Mouse (Mus musculus): ENCODE measurements around the gene Syne3. TPM values are rescaled to one million over a fixed set of nuclear protein-coding genes. Genes with fewer than 3 reads are reported as not detected.

Syne3 gene
- polyA plus RNA-seq, 1 experiment from 2014 or later = 0.61 TPM

GRCm38 (mm10) chr12:104921071-104921470 is 88.5 kb downstream of the Syne3 start:
- WGBS = 78% methylated on average over 7 of the region's 7 CpGs
- H3K9me3 ChIP-seq = no peaks in the 10 kb centered on the region
- H3K9ac ChIP-seq (replicated peaks) = no peak overlapping the region
- no peak overlapping the region for H3K4me3 ChIP-seq (replicated peaks)
- H3K36me3 ChIP-seq = no peaks in the 10 kb centered on the region
- H3K4me1 ChIP-seq (replicated peaks) = peaks cover 37% of the 10 kb centered on the region
- H3K27me3 ChIP-seq = 0 out of 2 replicates have a peak, but pooled peaks cover under 1% of the 10 kb centered on the region
- ATAC-seq (ENCODE audit: insufficient number of reproducible peaks, insufficient read depth, low FRiP score, low TSS enrichment, low read depth) = no peak
- no peak overlapping the region for H3K4me2 ChIP-seq
- no peak overlapping the region for H3K27ac ChIP-seq

GRCm38 (mm10) chr12:104919247-104919646 is 90.4 kb downstream of the Syne3 start:
- Histone ChIP-seq H3K4me2 (no peak overlapping the region), H3K9me3 (no peaks in the 10 kb centered on the region), H3K9ac (replicated peaks) (no peak overlapping the region), H3K4me3 (replicated peaks) (no peak overlapping the region), H3K27me3 (no peaks in the 10 kb centered on the region), H3K36me3 (no peaks in the 10 kb centered on the region), H3K27ac (no peak overlapping the region), H3K4me1 (replicated peaks) (peaks cover 34% of the 10 kb centered on the region)
- WGBS = 60% methylated on average over 2 of the region's 2 CpGs
- no peak for ATAC-seq (ENCODE audit: insufficient number of reproducible peaks, insufficient read depth, low FRiP score, low TSS enrichment, low read depth)

DNA sequence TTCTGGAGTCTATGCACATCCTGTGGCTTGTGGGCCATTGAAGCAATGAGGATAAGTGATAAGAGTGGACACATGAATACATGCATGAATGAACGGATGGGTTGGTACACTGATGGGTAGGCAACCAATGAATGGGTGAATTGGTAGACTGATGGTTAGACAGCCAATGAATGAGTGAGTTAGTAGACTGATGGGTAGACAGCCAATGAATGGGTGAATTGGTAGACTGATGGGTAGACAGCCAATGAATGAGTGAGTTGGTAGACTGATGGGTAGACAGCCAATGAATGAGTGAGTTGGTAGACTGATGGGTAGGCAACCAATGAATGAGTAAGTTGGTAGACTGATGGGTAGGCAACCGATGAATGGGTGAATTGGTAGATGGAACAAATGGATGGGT is 91.7 kb downstream of the Syne3 start:
- Histone ChIP-seq H3K27me3 (no peaks in the 10 kb centered on the region), H3K4me3 (replicated peaks) (no peak overlapping the region), H3K4me2 (no peak overlapping the region), H3K36me3 (no peaks in the 10 kb centered on the region), H3K27ac (no peak overlapping the region), H3K9ac (replicated peaks) (no peak overlapping the region), H3K4me1 (replicated peaks) (peaks cover 22% of the 10 kb centered on the region), H3K9me3 (no peaks in the 10 kb centered on the region)
- no peak for ATAC-seq (ENCODE audit: insufficient number of reproducible peaks, insufficient read depth, low FRiP score, low TSS enrichment, low read depth)
- 95% methylated on average over 2 of the region's 2 CpGs for WGBS

DNA sequence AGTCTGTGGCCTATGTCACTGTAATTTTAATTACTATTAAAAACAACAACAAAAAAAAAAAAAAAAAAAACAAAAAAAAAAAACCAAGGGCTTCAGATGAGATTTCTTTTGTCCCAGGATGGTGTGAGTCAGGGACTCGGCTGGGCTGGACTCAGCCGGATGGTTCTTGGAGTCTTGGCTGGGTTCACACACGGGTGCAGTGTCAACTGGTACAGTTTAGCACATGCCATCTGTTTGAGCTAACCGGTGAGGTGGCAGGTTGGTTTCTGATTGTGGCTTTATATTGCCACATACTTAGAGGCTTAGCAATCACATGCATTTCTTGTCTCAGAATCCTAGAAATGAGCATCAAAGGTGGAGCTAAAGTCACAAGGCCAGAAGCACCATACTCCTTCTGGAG is 92.3 kb downstream of the Syne3 start:
- no peak overlapping the region for H3K4me3 ChIP-seq (replicated peaks)
- H3K27me3 ChIP-seq = no peaks in the 10 kb centered on the region
- no peak overlapping the region for H3K27ac ChIP-seq
- H3K4me1 ChIP-seq (replicated peaks) = peaks cover 23% of the 10 kb centered on the region
- no peak for ATAC-seq (ENCODE audit: insufficient number of reproducible peaks, insufficient read depth, low FRiP score, low TSS enrichment, low read depth)
- no peak overlapping the region for H3K9ac ChIP-seq (replicated peaks)
- H3K9me3 ChIP-seq = no peaks in the 10 kb centered on the region
- 91% methylated on average over 4 of the region's 4 CpGs for WGBS
- H3K4me2 ChIP-seq = no peak overlapping the region
- H3K36me3 ChIP-seq = no peaks in the 10 kb centered on the region

DNA sequence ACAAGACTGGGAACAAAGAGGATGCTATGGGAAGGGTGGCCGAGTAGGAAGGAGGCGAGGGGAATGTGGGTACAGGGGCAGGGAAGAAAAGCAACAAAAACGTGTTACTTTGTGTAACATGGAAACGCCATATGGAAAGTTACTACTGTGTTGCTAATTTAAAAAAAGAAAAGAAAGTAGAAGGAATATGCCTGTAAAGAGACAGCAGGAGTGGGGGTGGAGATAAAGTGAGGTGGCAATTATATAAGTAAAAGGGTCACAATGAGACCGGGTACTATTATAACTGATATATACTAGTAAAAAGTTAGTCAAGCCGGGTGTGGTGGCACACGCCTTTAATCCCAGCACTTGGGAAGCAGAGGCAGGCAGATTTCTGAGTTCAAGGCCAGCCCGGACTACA is 92.8 kb downstream of the Syne3 start:
- Histone ChIP-seq H3K27me3 (no peaks in the 10 kb centered on the region), H3K4me3 (replicated peaks) (no peak overlapping the region), H3K9me3 (no peaks in the 10 kb centered on the region), H3K9ac (replicated peaks) (no peak overlapping the region), H3K27ac (no peak overlapping the region), H3K36me3 (no peaks in the 10 kb centered on the region), H3K4me2 (no peak overlapping the region), H3K4me1 (replicated peaks) (peaks cover 26% of the 10 kb centered on the region)
- 93% methylated on average over 8 of the region's 8 CpGs for WGBS
- ATAC-seq (ENCODE audit: insufficient number of reproducible peaks, insufficient read depth, low FRiP score, low TSS enrichment, low read depth) = no peak

- H3K27me3 ChIP-seq = no peaks in the 10 kb centered on the region
- H3K9me3 ChIP-seq = no peaks in the 10 kb centered on the region
- H3K36me3 ChIP-seq = no peaks in the 10 kb centered on the region
- H3K27ac ChIP-seq = no peak overlapping the region
- no peak overlapping the region for H3K4me2 ChIP-seq
- ATAC-seq (ENCODE audit: insufficient number of reproducible peaks, insufficient read depth, low FRiP score, low TSS enrichment, low read depth) = no peak
- H3K4me3 ChIP-seq (replicated peaks) = no peak overlapping the region
- no peak overlapping the region for H3K9ac ChIP-seq (replicated peaks)
- 82% methylated on average over 4 of the region's 4 CpGs for WGBS
- H3K4me1 ChIP-seq (replicated peaks) = peaks cover 17% of the 10 kb centered on the region; the same call in 1 of the 2 replicates
Measured at GRCm38 (mm10) chr12:104915681-104916080, 93.9 kb downstream of the Syne3 start.

DNA sequence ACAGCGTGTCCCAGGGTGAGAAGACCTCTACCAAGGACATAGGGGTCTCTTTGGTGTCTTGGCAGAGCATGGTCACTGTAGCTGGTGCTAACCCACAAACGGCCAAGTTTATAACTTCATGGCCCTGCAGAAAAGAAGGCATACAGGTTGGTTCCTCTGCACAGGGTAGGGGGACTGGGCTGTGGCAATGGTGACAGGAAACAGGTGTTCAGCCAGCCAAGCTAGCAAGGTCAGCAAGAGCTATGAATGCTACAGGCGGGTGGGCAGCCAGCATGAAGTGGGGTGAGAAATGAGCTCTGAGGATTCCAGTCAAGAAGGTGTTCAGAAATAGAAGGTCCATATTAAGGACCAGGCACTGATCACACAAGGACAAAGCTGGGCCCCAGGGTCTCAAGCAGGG is 96.6 kb downstream of the Syne3 start:
- no peak overlapping the region for H3K4me3 ChIP-seq (replicated peaks)
- no peak for ATAC-seq (ENCODE audit: insufficient number of reproducible peaks, insufficient read depth, low FRiP score, low TSS enrichment, low read depth)
- no peaks in the 10 kb centered on the region for H3K27me3 ChIP-seq
- H3K4me1 ChIP-seq (replicated peaks) = peaks cover 23% of the 10 kb centered on the region
- H3K27ac ChIP-seq = no peak overlapping the region
- WGBS = 76% methylated on average over 3 of the region's 3 CpGs
- no peak overlapping the region for H3K9ac ChIP-seq (replicated peaks)
- no peaks in the 10 kb centered on the region for H3K9me3 ChIP-seq
- no peaks in the 10 kb centered on the region for H3K36me3 ChIP-seq
- H3K4me2 ChIP-seq = no peak overlapping the region

DNA sequence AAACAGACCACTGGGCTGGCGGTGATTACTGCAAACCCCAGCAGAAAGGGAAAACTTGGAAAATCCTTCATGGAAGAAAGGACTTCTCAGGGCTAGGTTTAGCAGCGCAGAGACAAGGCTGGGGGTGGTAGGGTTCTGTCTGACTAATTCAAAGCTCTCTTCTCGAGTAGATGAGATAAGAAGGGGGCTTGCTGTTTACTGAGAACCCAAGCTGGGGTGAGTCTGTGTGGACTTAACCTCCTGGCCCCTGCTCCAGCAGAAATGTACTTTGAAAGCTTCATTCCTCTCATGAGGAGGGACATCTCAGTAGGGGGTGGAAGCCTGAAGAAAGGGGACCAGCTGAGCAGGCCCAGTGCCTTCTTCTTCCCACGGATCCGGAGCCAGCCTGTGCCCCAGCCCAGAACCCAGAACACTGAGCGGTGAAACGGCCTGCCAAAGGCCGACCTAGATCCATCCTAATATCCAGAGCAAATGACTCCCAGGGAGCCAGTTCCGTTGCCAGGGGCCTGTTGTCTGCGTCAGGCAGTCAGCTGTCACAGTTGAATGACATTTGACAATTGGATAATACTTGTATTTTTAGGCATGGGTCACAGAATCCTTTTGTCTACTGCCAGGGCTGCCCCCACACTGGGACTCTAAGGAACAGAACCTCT is 97.2 kb downstream of the Syne3 start:
- H3K9ac ChIP-seq (replicated peaks) = no peak overlapping the region
- peaks cover 28% of the 10 kb centered on the region for H3K4me1 ChIP-seq (replicated peaks)
- H3K4me2 ChIP-seq = no peak overlapping the region
- H3K27ac ChIP-seq = no peak overlapping the region
- H3K36me3 ChIP-seq = no peaks in the 10 kb centered on the region
- no peak for ATAC-seq (ENCODE audit: insufficient number of reproducible peaks, insufficient read depth, low FRiP score, low TSS enrichment, low read depth)
- 66% methylated on average over 10 of the region's 10 CpGs for WGBS
- H3K4me3 ChIP-seq (replicated peaks) = no peak overlapping the region
- peaks cover under 1% of the 10 kb centered on the region; the same call in 1 of the 2 replicates for H3K9me3 ChIP-seq
- H3K27me3 ChIP-seq = no peaks in the 10 kb centered on the region

DNA sequence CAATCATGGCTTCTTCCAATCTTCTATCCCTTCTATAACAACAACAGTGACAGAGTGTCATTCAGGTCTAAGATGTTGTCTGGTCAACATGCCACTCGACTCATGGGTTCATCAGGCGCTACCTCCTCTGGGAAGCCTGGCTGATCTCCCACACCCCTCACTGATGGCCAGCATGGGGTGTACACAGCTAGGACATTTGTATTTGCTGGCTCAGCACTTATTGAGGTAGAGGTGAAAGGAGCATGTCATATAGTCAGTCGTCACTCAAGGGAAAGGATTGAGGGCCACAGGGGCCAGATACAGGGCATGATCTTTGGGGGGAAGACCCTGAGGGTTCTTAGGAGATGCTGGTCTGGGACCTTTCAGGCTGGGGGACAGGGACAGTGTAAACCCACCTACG is 99.9 kb downstream of the Syne3 start:
- H3K4me1 ChIP-seq (replicated peaks) = peaks cover 29% of the 10 kb centered on the region

DNA sequence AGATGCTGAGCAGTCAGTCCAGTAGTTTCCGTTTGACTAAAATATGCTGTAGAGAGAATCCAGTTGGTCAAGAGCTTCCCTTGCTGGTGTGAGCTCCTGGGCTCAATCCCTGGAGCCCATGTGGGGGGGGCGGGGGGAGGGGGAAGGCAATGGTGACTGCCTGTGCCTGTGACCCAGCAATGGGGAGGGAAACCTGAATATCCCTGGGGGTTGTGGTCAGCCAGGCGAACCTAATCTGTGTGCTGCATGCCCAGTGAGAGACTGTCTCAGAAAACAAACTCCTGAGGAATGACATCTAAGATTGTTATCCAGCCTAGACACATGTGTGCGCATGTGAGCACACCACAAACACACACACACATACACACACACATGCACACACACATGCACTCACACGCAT is 100.6 kb downstream of the Syne3 start:
- WGBS = 58% methylated on average over 5 of the region's 5 CpGs
- Histone ChIP-seq H3K27ac (no peak overlapping the region), H3K4me2 (no peak overlapping the region), H3K27me3 (no peaks in the 10 kb centered on the region), H3K9me3 (peaks cover 6% of the 10 kb centered on the region; the same call in 1 of the 2 replicates), H3K4me3 (replicated peaks) (no peak overlapping the region), H3K4me1 (replicated peaks) (peaks cover 37% of the 10 kb centered on the region), H3K9ac (replicated peaks) (no peak overlapping the region), H3K36me3 (no peaks in the 10 kb centered on the region)
- no peak for ATAC-seq (ENCODE audit: insufficient number of reproducible peaks, insufficient read depth, low FRiP score, low TSS enrichment, low read depth)

More for the DNA sequence above, 99.9 kb downstream of the Syne3 start:
- H3K4me3 ChIP-seq (replicated peaks) = no peak overlapping the region
- H3K27me3 ChIP-seq = no peaks in the 10 kb centered on the region
- H3K36me3 ChIP-seq = no peaks in the 10 kb centered on the region
- no peak overlapping the region for H3K27ac ChIP-seq
- ATAC-seq (ENCODE audit: insufficient number of reproducible peaks, insufficient read depth, low FRiP score, low TSS enrichment, low read depth) = no peak
- no peak overlapping the region for H3K4me2 ChIP-seq
- no peak overlapping the region for H3K9ac ChIP-seq (replicated peaks)
- H3K9me3 ChIP-seq = peaks cover 6% of the 10 kb centered on the region; the same call in 1 of the 2 replicates
- WGBS = 90% methylated on average over 4 of the region's 4 CpGs

DNA sequence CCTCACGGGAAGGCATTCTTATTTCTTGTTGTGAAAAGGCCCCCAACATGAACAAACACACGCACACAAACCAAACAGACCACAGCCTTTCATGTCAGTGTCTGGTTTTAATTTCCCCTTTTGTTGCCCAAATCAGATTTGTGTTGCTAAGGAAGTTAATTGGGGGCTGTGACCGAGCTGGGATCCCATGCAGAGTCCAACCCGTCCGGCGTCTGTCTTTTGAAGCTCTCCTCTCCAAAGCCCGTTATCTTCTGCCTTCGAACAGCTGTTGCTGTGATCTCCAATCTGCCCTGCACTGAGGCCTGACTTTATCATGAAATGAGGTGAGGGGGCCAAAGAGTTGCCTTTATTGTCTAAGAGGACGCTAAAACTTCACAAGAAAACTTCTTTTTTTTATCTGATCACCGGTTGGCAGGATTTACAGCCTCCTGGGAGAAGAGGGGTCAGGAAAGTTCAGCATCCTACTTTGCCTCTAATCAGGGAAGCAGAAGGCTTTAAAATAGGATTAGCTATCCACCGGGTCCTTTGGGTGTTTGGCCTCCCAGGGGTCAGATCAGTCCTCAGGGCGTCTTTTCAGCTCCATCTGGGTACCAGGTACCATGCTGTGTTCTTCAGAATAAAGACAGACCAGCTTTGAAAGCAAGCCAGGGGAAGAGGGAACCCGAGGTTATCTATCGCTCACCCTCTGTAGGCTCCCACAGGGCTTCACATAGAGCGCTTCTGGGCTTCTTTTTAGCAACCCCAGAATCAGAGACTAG is 101.4 kb downstream of the Syne3 start:
- ATAC-seq (ENCODE audit: insufficient number of reproducible peaks, insufficient read depth, low FRiP score, low TSS enrichment, low read depth) = no peak
- H3K4me3 ChIP-seq (replicated peaks) = no peak overlapping the region
- H3K4me2 ChIP-seq = peak overlapping the region; percentile 21; the same call in 1 of the 2 replicates
- H3K27ac ChIP-seq = no peak overlapping the region
- no peaks in the 10 kb centered on the region for H3K36me3 ChIP-seq
- peaks cover 41% of the 10 kb centered on the region for H3K4me1 ChIP-seq (replicated peaks)
- no peaks in the 10 kb centered on the region for H3K27me3 ChIP-seq
- peaks cover 6% of the 10 kb centered on the region; the same call in 1 of the 2 replicates for H3K9me3 ChIP-seq
- 8% methylated on average over 15 of the region's 15 CpGs for WGBS
- no peak overlapping the region for H3K9ac ChIP-seq (replicated peaks)

Data from limb, embryonic 12.5 days (tissue).